Mouse (Mus musculus) hematopoietic multipotent progenitor cell, adult 10-12 weeks (in vitro differentiated cells): ENCODE results near the gene Tbc1d5. TPM values are rescaled to one million over a fixed set of nuclear protein-coding genes. Genes with fewer than 3 reads are reported as not detected.

Experiments
- polyA plus RNA-seq: library from polyadenylated mRNA; stranded (reverse); fragments of >175 nt; gene quantifications from 2 replicates; pipeline ENCODE4 v1.2.3, GENCODE M21; 2012; ENCODE audit warnings: low replicate concordance

The Tbc1d5 gene
- polyA plus RNA-seq: 17.5 and 29.7 TPM in 2 replicates

GRCm38 (mm10) chr17:51179195-51179953 is at the start of gene Tbc1d5:
Gene Tbc1d5, minus strand, starts transcription at chr17:51179352.

